Mouse (Mus musculus): ENCODE measurements around the gene Lgalsl. TPM values are rescaled to one million over a fixed set of nuclear protein-coding genes. Genes with fewer than 3 reads are reported as not detected.

Lgalsl gene
- polyA plus RNA-seq, 1 experiment from 2014 or later: 39.1 TPM

GRCm38 (mm10) chr11:20864647-20865046, 33.8 kb upstream of the Lgalsl start:
- Histone ChIP-seq H3K27ac (ENCODE audit: low read depth, low read length) (no peak overlapping the region), H3K36me3 (ENCODE audit: control insufficient read depth, insufficient read depth, low read length) (no peaks in the 10 kb centered on the region), H3K4me3 (ENCODE audit: low read depth, low read length) (no peak overlapping the region), H3K9ac (ENCODE audit: low read depth, low read length) (no peak overlapping the region), H3K4me2 (no peak overlapping the region), H3K27me3 (ENCODE audit: control insufficient read depth, insufficient read depth, low read length) (no peaks in the 10 kb centered on the region), H3K4me1 (ENCODE audit: control insufficient read depth, insufficient read depth, low read length) (peaks cover under 1% of the 10 kb centered on the region; the same call in 1 of the 2 replicates), H3K9me3 (replicated peaks; ENCODE audit: control insufficient read depth, low read length) (no peaks in the 10 kb centered on the region)
- 70% methylated on average over 6 of the region's 6 CpGs for WGBS (ENCODE audit: insufficient replicate concordance)
- ATAC-seq (replicated peaks; ENCODE audit: insufficient number of reproducible peaks, low FRiP score, low TSS enrichment): no peak

GRCm38 (mm10) chr11:20862101-20862500, 31.2 kb upstream of the Lgalsl start:
- Histone ChIP-seq H3K9ac (ENCODE audit: low read depth, low read length) (no peak overlapping the region), H3K4me1 (ENCODE audit: control insufficient read depth, insufficient read depth, low read length) (peaks cover 7% of the 10 kb centered on the region), H3K9me3 (replicated peaks; ENCODE audit: control insufficient read depth, low read length) (no peaks in the 10 kb centered on the region), H3K27me3 (ENCODE audit: control insufficient read depth, insufficient read depth, low read length) (no peaks in the 10 kb centered on the region), H3K4me3 (ENCODE audit: low read depth, low read length) (no peak overlapping the region), H3K4me2 (no peak overlapping the region), H3K27ac (ENCODE audit: low read depth, low read length) (no peak overlapping the region), H3K36me3 (ENCODE audit: control insufficient read depth, insufficient read depth, low read length) (no peaks in the 10 kb centered on the region)
- 80% methylated on average over 5 of the region's 5 CpGs for WGBS (ENCODE audit: insufficient replicate concordance)
- no peak for ATAC-seq (replicated peaks; ENCODE audit: insufficient number of reproducible peaks, low FRiP score, low TSS enrichment)

- Histone ChIP-seq H3K27me3 (ENCODE audit: control insufficient read depth, insufficient read depth, low read length) (no peaks in the 10 kb centered on the region), H3K4me3 (ENCODE audit: low read depth, low read length) (no peak overlapping the region), H3K9ac (ENCODE audit: low read depth, low read length) (no peak overlapping the region), H3K4me2 (no peak overlapping the region), H3K36me3 (ENCODE audit: control insufficient read depth, insufficient read depth, low read length) (no peaks in the 10 kb centered on the region), H3K4me1 (ENCODE audit: control insufficient read depth, insufficient read depth, low read length) (peaks cover 14% of the 10 kb centered on the region), H3K27ac (ENCODE audit: low read depth, low read length) (no peak overlapping the region), H3K9me3 (replicated peaks; ENCODE audit: control insufficient read depth, low read length) (no peaks in the 10 kb centered on the region)
- ATAC-seq (replicated peaks; ENCODE audit: insufficient number of reproducible peaks, low FRiP score, low TSS enrichment): no peak
- WGBS (ENCODE audit: insufficient replicate concordance): 74% methylated on average over 3 of the region's 3 CpGs
Measured at GRCm38 (mm10) chr11:20860351-20860750, 29.5 kb upstream of the Lgalsl start.

DNA sequence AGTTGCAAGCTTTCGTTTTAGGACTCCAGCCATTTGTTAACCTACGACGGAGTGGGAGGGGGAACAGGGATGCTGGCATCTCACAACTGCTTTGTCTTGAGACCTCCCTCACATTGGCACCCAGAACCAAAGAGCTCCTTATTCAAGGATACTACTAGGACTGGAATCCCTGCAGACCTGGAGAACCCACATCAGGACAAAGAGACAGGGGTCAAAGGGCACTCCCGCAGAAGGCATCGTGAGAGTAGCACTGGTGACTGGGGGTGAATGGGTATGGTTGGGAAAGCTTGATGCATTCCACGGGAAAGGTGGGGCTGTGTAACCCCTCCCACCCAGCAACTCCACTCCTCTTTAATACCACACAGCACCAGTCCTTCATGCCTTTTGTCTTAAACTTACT, 29.0 kb upstream of the Lgalsl start:
- Histone ChIP-seq H3K36me3 (ENCODE audit: control insufficient read depth, insufficient read depth, low read length) (no peaks in the 10 kb centered on the region), H3K4me3 (ENCODE audit: low read depth, low read length) (no peak overlapping the region), H3K27me3 (ENCODE audit: control insufficient read depth, insufficient read depth, low read length) (no peaks in the 10 kb centered on the region), H3K9ac (ENCODE audit: low read depth, low read length) (no peak overlapping the region), H3K4me1 (ENCODE audit: control insufficient read depth, insufficient read depth, low read length) (peaks cover 14% of the 10 kb centered on the region), H3K27ac (ENCODE audit: low read depth, low read length) (no peak overlapping the region), H3K9me3 (replicated peaks; ENCODE audit: control insufficient read depth, low read length) (no peaks in the 10 kb centered on the region), H3K4me2 (no peak overlapping the region)
- ATAC-seq (replicated peaks; ENCODE audit: insufficient number of reproducible peaks, low FRiP score, low TSS enrichment): no peak
- WGBS (ENCODE audit: insufficient replicate concordance): 62% methylated on average over 6 of the region's 6 CpGs

DNA sequence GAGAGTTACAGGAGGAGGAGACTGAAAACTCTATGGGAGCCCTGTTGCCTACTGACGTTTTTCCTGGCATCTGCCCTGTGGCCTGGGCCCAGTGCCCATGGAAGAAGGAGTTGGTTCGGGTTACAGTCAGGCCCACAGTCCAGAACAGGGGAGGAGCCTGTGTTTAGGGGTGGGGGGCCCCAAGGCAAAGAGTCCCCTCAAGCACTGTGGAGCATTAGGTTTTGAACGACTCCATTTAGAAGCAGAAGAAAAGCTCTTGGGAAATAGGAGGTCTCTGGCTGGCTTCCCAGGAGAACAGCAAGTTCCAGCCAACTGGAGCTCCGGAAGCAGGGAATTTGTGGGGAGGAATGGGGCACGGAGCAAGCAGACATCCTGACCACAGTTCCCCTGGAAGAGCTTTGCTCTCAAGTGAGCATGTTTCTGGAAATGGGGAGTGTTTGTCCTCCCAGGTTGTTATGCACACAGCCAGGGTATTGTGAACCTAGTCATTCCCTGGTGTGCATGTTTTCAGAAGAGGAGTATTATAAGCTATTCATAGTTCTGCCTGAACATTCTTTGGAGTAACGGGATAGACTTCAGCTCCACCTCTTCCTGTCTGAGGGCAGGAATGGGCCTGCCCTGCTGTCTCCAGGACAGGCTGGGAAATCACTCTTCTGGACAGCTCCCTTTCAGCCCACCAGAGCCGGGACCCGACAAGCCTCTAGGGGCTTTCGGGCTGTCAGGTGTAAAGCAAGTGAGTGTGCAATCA, 28.2 kb upstream of the Lgalsl start:
- no peak overlapping the region for H3K4me3 ChIP-seq (ENCODE audit: low read depth, low read length)
- peaks cover 14% of the 10 kb centered on the region for H3K4me1 ChIP-seq (ENCODE audit: control insufficient read depth, insufficient read depth, low read length)
- peak overlapping the region; percentile 64; the same call in 1 of the 2 replicates for H3K27ac ChIP-seq (ENCODE audit: low read depth, low read length)
- 19% methylated on average over 9 of the region's 9 CpGs for WGBS (ENCODE audit: insufficient replicate concordance)
- ATAC-seq (replicated peaks; ENCODE audit: insufficient number of reproducible peaks, low FRiP score, low TSS enrichment): peak; percentile 33; the same call in 1 of the 2 replicates
- peak overlapping the region; percentile 34 for H3K4me2 ChIP-seq
- no peaks in the 10 kb centered on the region for H3K9me3 ChIP-seq (replicated peaks; ENCODE audit: control insufficient read depth, low read length)
- no peaks in the 10 kb centered on the region for H3K27me3 ChIP-seq (ENCODE audit: control insufficient read depth, insufficient read depth, low read length)
- no peaks in the 10 kb centered on the region for H3K36me3 ChIP-seq (ENCODE audit: control insufficient read depth, insufficient read depth, low read length)
- 0 out of 2 replicates have a peak overlapping the region, but pooled peaks have one; percentile 22 for H3K9ac ChIP-seq (ENCODE audit: low read depth, low read length)

DNA sequence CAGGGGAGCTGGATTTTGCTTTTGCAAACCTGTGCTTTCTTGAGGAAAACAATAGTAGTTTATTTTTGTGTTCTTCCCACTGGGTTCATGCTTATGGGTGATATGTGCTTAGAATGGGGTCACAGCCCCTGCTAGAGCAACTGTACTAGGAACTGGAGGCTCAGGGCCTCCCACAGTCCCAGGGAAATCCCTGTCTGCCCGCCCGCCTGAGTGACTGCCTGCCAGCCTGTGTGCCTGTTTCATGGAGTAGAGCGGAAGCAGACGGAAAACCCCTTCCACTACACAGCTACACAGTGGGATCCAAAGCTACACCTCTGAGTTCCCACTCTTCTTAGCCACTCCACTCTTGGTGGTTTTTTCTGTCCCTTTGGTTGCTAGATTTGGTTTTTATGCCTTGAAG, 27.1 kb upstream of the Lgalsl start:
- no peak overlapping the region for H3K4me3 ChIP-seq (ENCODE audit: low read depth, low read length)
- H3K27me3 ChIP-seq (ENCODE audit: control insufficient read depth, insufficient read depth, low read length): no peaks in the 10 kb centered on the region
- no peak overlapping the region for H3K9ac ChIP-seq (ENCODE audit: low read depth, low read length)
- peaks cover 14% of the 10 kb centered on the region for H3K4me1 ChIP-seq (ENCODE audit: control insufficient read depth, insufficient read depth, low read length)
- H3K9me3 ChIP-seq (replicated peaks; ENCODE audit: control insufficient read depth, low read length): no peaks in the 10 kb centered on the region
- H3K27ac ChIP-seq (ENCODE audit: low read depth, low read length): no peak overlapping the region
- no peaks in the 10 kb centered on the region for H3K36me3 ChIP-seq (ENCODE audit: control insufficient read depth, insufficient read depth, low read length)
- 73% methylated on average over 4 of the region's 4 CpGs for WGBS (ENCODE audit: insufficient replicate concordance)
- no peak for ATAC-seq (replicated peaks; ENCODE audit: insufficient number of reproducible peaks, low FRiP score, low TSS enrichment)
- H3K4me2 ChIP-seq: no peak overlapping the region

DNA sequence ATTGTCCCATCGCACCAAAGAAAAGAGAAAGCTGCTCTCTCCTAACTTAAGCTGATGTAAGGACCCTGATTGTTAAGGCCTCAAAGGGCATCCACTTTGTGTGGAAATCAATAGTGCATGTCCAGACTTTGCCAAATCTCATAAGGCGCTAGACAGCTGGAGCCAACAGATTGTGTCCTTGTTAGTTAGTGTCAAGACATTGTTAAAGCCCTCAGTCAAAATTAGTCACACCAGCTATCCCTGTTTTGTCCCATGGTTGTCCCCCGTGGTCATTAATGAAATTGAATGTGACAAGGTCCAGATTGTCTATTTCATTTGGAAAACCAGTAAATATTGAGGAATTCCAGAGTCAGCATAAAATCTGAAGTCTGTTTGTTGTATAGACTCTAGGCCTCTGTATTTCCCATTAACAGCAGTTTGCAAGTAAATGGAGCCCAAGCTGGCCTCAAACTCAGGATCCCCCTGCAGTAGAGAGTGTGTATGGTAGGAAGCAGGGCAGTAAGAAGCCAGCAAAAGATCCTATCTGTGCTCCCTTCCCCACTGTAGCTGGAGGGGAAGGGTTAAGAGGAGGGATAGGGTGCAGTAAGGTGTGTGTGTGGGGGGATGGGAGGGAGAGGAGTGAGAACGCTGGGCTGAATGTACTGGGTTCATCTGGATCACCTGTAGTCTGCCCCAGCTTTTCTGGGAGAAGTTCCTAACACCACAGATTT, 23.3 kb upstream of the Lgalsl start:
- Histone ChIP-seq H3K4me3 (ENCODE audit: low read depth, low read length) (no peak overlapping the region), H3K9me3 (replicated peaks; ENCODE audit: control insufficient read depth, low read length) (no peaks in the 10 kb centered on the region), H3K9ac (ENCODE audit: low read depth, low read length) (no peak overlapping the region), H3K27me3 (ENCODE audit: control insufficient read depth, insufficient read depth, low read length) (no peaks in the 10 kb centered on the region), H3K27ac (ENCODE audit: low read depth, low read length) (no peak overlapping the region), H3K4me2 (no peak overlapping the region), H3K36me3 (ENCODE audit: control insufficient read depth, insufficient read depth, low read length) (no peaks in the 10 kb centered on the region), H3K4me1 (ENCODE audit: control insufficient read depth, insufficient read depth, low read length) (peaks cover 12% of the 10 kb centered on the region)
- 76% methylated on average over 4 of the region's 4 CpGs for WGBS (ENCODE audit: insufficient replicate concordance)
- no peak for ATAC-seq (replicated peaks; ENCODE audit: insufficient number of reproducible peaks, low FRiP score, low TSS enrichment)

DNA sequence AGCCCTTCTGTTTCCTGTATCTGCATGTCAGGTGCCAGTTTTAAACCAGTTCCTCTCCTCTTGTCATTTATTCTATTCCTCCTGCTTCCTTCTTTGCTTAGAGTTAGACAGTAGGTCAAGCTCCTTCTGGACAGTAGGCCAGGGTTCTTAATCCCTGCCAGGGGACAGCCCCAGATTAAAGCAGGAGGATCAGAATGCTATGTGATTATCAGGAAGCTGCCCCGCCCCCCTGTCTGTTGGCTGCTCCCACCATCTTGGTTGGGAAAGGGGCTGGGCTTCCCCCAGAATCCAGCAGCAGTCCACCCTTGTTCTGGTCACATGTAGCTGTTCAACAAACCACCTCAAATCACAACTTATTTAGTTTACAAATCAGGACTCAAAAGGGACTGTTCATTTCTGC, 19.3 kb upstream of the Lgalsl start:
- H3K4me2 ChIP-seq: no peak overlapping the region
- H3K4me1 ChIP-seq (ENCODE audit: control insufficient read depth, insufficient read depth, low read length): no peaks in the 10 kb centered on the region
- H3K27ac ChIP-seq (ENCODE audit: low read depth, low read length): no peak overlapping the region
- H3K36me3 ChIP-seq (ENCODE audit: control insufficient read depth, insufficient read depth, low read length): no peaks in the 10 kb centered on the region
- H3K27me3 ChIP-seq (ENCODE audit: control insufficient read depth, insufficient read depth, low read length): no peaks in the 10 kb centered on the region
- no peak overlapping the region for H3K9ac ChIP-seq (ENCODE audit: low read depth, low read length)
- no peak for ATAC-seq (replicated peaks; ENCODE audit: insufficient number of reproducible peaks, low FRiP score, low TSS enrichment)
- no peak overlapping the region for H3K4me3 ChIP-seq (ENCODE audit: low read depth, low read length)
- H3K9me3 ChIP-seq (replicated peaks; ENCODE audit: control insufficient read depth, low read length): no peaks in the 10 kb centered on the region
- 87% methylated on average over 1 of the region's 1 CpGs for WGBS (ENCODE audit: insufficient replicate concordance)

Data from heart, embryonic 11.5 days (tissue).